Mouse (Mus musculus): ENCODE data around the gene Ksr2. TPM values are rescaled to one million over a fixed set of nuclear protein-coding genes. Genes with fewer than 3 reads are reported as not detected.

Gene Ksr2
- total and polyA plus RNA-seq, 3 experiments = not detected

GRCm38 (mm10) chr5:117505769-117506168, 92.0 kb downstream of the Ksr2 start:
- no peak overlapping the region for H3K9ac ChIP-seq (ENCODE audit: control insufficient read depth, low read depth, low read length, poor library complexity, severe bottlenecking)
- H3K36me3 ChIP-seq (ENCODE audit: control insufficient read depth in 1 of 2, insufficient read depth in 2 of 2, low read length in 2 of 2) = no peaks in the 10 kb centered on the region
- no peaks in the 10 kb centered on the region for H3K27me3 ChIP-seq (ENCODE audit: control insufficient read depth in 1 of 2, insufficient read depth in 2 of 2, low read length in 2 of 2)
- H3K79me2 ChIP-seq (ENCODE audit: control insufficient read depth, insufficient read depth, low read length, poor library complexity) = no peaks in the 10 kb centered on the region
- TF ChIP-seq TCF12 (IDR thresholded peaks at IDR 0.05; ENCODE audit: low read depth, low read length) (no peak), MAX (IDR thresholded peaks at IDR 0.05; ENCODE audit: low read length) (no peak), E2F4 (IDR thresholded peaks at IDR 0.05; ENCODE audit: borderline replicate concordance, low read depth, low read length) (no peak), MYB (IDR thresholded peaks at IDR 0.05; ENCODE audit: low read depth, low read length) (no peak), TAL1 (IDR thresholded peaks at IDR 0.05; ENCODE audit: low read length) (no peak), ZKSCAN1 (IDR thresholded peaks at IDR 0.05; ENCODE audit: low read depth, low read length) (no peak), MEF2A (IDR thresholded peaks at IDR 0.05; ENCODE audit: extremely low read depth, insufficient replicate concordance, low read depth, low read length, poor library complexity, severe bottlenecking) (no peak), CHD1 (IDR thresholded peaks at IDR 0.05; ENCODE audit: low read depth, low read length) (no peak), KAT2A (conservative IDR thresholded peaks at IDR 0.05; ENCODE audit: low read depth, low read length) (no peak), USF1 (IDR thresholded peaks at IDR 0.05; ENCODE audit: low read depth, low read length) (no peak)
- H3K4me1 ChIP-seq (ENCODE audit: control insufficient read depth in 1 of 2, insufficient read depth in 2 of 2, low read length in 2 of 2) = no peaks in the 10 kb centered on the region
- no peak overlapping the region for H3K4me3 ChIP-seq (ENCODE audit: control insufficient read depth in 1 of 2, insufficient read depth in 1 of 2, low read depth in 2 of 2, low read length in 2 of 2)
- no peak for DNase-seq (ENCODE audit: low read depth, low spot score)
- no peak overlapping the region for H3K27ac ChIP-seq (ENCODE audit: control insufficient read depth, low read depth, low read length)
- H3K9me3 ChIP-seq (replicated peaks; ENCODE audit: insufficient read depth, low read length) = no peaks in the 10 kb centered on the region

GRCm38 (mm10) chr5:117506406-117506805, 92.6 kb downstream of the Ksr2 start:
- H3K27ac ChIP-seq (ENCODE audit: control insufficient read depth, low read depth, low read length) = no peak overlapping the region
- TF ChIP-seq HCFC1 (IDR thresholded peaks at IDR 0.05; ENCODE audit: low read depth, low read length) = no peak
- TF ChIP-seq MXI1 (IDR thresholded peaks at IDR 0.05; ENCODE audit: low read depth, low read length) = no peak
- TF ChIP-seq USF1 (IDR thresholded peaks at IDR 0.05; ENCODE audit: low read depth, low read length) = no peak
- peak; percentile 75 for TF ChIP-seq RAD21 (IDR thresholded peaks at IDR 0.05; ENCODE audit: low read depth, low read length)
- TF ChIP-seq SMC3 (IDR thresholded peaks at IDR 0.05; ENCODE audit: low read depth, low read length) = peak; percentile 65
- peak; percentile 34; the same call in 1 of the 2 replicates for TF ChIP-seq ZC3H11A (IDR thresholded peaks at IDR 0.05; ENCODE audit: low read depth, low read length)
- TF ChIP-seq CTCF (IDR thresholded peaks at IDR 0.05 in 2 of 3, conservative IDR thresholded peaks at IDR 0.05 in 1 of 3; ENCODE audit: control insufficient read depth in 1 of 3, insufficient read depth in 1 of 3, low read depth in 2 of 3, low read length in 3 of 3, poor library complexity in 1 of 3, severe bottlenecking in 1 of 3) = peak; percentile 80 to 90 (median 84)
- no peak for TF ChIP-seq ELF1 (IDR thresholded peaks at IDR 0.05; ENCODE audit: low read depth, low read length)
- TF ChIP-seq MAFK (IDR thresholded peaks at IDR 0.05; ENCODE audit: borderline replicate concordance, low read depth, low read length) = no peak
- no peaks in the 10 kb centered on the region for H3K27me3 ChIP-seq (ENCODE audit: control insufficient read depth in 1 of 2, insufficient read depth in 2 of 2, low read length in 2 of 2)
- H3K36me3 ChIP-seq (ENCODE audit: control insufficient read depth in 1 of 2, insufficient read depth in 2 of 2, low read length in 2 of 2) = no peaks in the 10 kb centered on the region
- H3K9ac ChIP-seq (ENCODE audit: control insufficient read depth, low read depth, low read length, poor library complexity, severe bottlenecking) = no peak overlapping the region
- no peaks in the 10 kb centered on the region for H3K9me3 ChIP-seq (replicated peaks; ENCODE audit: insufficient read depth, low read length)
- no peak overlapping the region for H3K4me3 ChIP-seq (ENCODE audit: control insufficient read depth in 1 of 2, insufficient read depth in 1 of 2, low read depth in 2 of 2, low read length in 2 of 2)
- H3K4me1 ChIP-seq (ENCODE audit: control insufficient read depth in 1 of 2, insufficient read depth in 2 of 2, low read length in 2 of 2) = no peaks in the 10 kb centered on the region
- DNase-seq (ENCODE audit: low read depth, low spot score) = peak; percentile 67
- no peaks in the 10 kb centered on the region for H3K79me2 ChIP-seq (ENCODE audit: control insufficient read depth, insufficient read depth, low read length, poor library complexity)
